Mouse (Mus musculus) NIH3T3 (cell line): ENCODE data around the gene Slc27a3.

Experiments
- DNase-seq: peaks from one replicate; pipeline ENCODE4 v3.0.0-alpha.2; 2012; ENCODE audit warnings: low read depth

The Slc27a3 gene

GRCm38 (mm10) chr3:90391004-90391403, 1.3 kb upstream of the Slc27a3 start:
- DNase-seq: peak; percentile 34

- no peak for DNase-seq
Measured at GRCm38 (mm10) chr3:90388726-90389510, 820 bp downstream of the Slc27a3 start.

DNA sequence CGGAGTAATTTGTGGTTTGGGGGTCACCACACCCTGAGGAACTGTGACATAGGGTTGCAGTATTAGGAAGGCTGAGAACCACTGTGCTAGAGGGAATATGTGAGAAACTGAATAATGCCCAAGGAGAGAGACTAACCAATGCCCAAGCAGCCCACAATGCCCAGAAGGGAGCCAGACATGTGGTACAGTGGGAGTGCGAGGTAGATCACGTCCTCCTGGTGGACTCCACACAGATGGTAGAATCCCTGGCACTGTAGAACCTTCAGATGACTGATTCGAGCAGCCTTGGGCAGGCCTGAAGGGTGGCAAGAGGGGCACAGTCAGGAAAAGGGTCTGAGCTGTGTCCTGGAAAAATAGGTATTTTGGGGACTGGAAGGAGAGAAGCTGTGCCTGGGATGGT, 1.5 kb downstream of the Slc27a3 start:
- no peak for DNase-seq

GRCm38 (mm10) chr3:90387483-90387882, 2.3 kb downstream of the Slc27a3 start:
- DNase-seq: no peak

DNA sequence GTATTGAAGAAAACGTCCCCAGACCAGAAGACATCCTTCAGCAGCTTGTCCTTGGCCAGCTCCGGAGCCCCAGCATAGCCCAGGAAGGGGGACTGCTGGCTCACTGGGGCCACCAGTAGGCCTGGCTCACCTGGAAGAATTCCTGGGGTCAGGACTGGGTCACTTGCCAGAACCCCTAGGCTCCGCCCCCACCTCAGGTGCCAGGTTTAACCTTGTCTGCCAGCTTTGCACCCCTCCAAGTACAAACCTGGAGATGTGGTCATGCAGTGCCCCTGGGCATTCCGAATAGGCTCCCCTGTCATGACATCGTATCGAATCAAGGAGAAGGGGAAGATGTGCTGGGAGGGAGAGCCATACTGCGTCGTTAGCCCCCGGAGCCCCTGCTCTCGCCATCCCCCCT, 2.9 kb downstream of the Slc27a3 start:
- DNase-seq: no peak

GRCm38 (mm10) chr3:90384851-90385375, 4.8 kb downstream of the Slc27a3 start:
- DNase-seq: no peak

DNA sequence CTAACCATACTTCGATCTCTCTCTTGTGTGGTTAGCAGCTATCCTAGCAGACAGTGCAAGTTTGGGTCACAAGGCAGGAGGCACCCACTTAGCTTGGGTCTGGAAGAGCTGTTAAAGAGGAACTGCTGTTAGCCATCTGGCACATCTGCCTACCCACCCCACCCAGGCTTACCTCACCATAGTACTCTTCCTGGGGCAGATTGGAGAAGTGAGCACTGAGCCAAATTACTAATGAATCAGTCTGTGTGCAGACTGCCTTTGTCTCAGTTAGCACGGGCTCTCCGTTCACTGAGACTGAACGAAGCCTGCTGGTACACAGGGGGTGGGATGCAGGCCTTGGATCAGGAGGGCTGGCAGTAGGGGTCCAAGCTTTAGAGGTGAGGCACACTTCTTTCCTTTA, 6.0 kb downstream of the Slc27a3 start:
- DNase-seq: no peak

DNA sequence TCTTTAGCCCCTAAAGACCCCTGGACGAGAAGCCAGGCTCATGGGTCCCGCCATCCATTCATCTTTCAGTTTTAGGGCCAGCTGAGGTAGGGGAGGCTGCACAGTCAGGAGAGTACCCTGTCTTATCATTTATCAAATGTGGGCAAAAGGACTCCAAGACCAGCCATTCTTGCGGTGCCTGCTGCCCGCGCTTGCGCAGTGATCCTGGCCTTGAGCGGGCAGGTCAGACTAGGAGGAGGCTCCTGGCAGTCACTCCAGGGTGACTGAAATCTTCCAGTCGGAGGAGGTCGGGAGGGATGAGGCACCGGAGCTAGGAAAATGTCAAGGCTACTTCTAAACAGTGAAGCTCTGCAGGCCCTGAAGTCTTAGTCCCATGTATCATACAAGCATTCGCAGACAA, 8.0 kb downstream of the Slc27a3 start:
- no peak for DNase-seq

DNA sequence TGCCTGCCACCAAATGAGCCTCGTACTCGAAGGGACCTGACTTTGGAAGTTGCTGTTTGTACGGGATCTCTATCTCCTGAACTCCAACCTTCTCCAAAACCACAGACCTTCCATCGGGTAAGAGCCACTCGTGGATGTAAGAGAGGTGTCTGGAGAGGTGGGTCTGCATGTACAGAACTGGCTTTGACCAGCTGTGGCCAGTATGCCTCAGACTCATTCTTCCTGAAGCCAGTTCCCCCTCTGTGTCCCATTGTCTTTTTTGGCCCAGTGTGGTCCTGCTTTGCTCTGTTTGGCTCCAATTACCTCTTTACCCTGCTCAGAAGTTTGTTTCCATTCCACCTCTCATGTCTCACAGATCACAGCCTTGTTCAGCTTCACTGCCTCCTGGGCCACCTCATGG, 11.2 kb downstream of the Slc27a3 start:
- no peak for DNase-seq

DNA sequence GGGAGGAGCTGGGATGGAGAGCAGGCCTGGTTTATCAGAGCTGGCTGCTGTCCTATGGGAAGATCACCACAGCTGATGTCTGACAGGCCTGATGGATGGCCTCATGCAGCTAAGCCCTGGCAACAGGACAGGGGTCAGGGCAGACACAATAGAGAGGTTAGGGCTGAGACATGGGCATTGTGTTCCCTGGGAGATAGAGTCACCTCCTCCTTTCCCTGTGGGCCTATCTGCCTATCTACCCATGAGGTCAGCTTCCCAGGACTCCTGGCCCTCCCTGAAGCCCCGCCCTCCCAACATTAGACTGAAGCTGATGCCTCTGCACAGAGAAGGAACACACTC, 13.5 kb downstream of the Slc27a3 start:
- DNase-seq: no peak

GRCm38 (mm10) chr3:90375562-90376246, 14.0 kb downstream of the Slc27a3 start:
- DNase-seq: no peak

GRCm38 (mm10) chr3:90374368-90374767, 15.4 kb downstream of the Slc27a3 start:
- peak; percentile 39 for DNase-seq

GRCm38 (mm10) chr3:90373432-90374028, 16.2 kb downstream of the Slc27a3 start:
- DNase-seq: peak; percentile 91

GRCm38 (mm10) chr3:90372817-90373216, 16.9 kb downstream of the Slc27a3 start:
- DNase-seq: peak; percentile 17

DNA sequence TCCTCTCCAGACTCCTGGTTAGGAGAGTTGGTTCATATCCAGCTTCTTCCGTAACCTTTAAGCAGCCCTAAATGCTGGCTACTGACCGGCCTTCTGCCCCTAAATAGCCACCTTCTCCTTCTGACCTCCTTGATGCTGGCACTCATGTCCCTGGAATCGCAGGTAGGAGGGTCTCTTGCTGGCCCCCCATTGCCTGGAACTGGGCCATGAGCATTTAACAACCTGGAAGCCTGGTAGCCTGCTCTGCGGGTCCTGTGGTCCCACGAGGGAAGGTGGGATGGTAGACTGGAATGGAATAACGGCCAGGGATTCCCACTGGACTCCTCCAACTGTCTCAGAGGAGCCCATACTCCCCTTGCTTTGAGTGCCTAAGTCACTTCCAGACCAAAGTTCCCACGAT, 17.9 kb downstream of the Slc27a3 start:
- DNase-seq: no peak

GRCm38 (mm10) chr3:90369041-90369440, 20.7 kb downstream of the Slc27a3 start:
- DNase-seq: peak; percentile 41

DNA sequence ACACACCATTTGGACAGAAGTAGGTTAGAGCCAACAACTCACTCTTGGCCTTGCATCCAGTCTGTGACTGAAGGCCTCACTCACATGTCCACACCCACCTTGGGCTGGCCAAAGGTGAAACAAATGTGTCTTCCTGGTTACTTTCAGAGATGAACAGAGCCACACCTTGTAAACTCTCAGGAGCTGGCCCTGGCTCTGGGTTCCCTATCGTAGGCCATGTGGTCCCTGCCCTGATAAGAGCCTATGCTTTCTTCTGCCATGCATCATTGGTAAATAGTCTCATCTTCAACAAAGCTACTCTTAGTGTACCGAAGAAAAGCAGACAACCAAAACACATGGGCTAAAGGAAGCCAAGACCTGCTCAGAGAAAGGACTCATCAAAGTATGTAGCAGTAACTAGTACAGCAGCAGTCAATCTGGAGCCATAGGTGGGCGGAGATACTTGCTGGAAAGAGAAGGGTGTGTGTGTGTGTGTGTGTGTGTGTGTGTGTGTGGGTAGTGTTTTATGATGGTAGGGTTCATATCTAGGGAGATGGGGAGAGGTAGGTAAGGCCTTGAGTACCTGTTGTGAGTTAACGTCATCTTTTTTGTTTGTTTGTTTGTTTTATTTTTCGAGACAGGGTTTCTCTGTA, 22.6 kb downstream of the Slc27a3 start:
- DNase-seq: no peak

DNA sequence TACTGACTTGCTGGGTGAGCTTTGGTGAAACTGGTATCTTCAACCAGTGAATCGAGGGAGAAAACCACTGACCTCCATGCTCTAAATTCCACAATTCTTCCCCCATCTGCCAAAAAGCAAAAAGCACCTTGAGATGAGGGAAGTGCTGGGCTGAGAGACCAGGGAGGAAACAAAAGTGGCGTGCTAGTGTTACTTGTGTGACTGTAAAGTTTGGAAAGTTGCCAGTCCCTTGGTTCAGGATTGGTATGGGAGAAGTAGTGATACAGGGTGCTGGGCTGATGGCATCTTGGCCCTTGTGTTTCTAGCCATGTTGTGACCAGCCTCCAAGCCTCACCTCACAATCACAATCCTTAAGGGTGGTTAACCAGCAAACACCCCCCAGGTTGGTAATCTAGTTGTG, 27.4 kb downstream of the Slc27a3 start:
- DNase-seq: no peak

DNA sequence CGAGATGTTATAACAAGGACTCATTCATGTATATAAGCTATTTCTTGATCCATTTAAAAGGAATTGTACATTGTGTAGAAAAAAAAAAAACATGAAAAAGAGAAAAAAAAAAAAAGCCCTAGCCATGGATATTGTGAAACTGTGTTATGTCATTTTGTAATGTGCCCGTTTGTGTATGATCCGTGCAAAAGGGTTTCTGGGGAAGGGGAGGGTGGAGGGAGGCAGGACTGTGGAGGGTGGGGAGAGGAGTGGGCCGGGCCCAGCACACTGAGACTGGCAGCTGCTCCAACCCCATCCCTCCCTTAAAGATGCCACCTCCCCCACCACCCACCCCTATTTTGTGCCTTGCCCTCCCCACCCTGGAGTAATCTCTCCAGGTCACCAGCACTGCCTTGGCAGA, 28.3 kb downstream of the Slc27a3 start:
- no peak for DNase-seq

GRCm38 (mm10) chr3:90359230-90359629, 30.5 kb downstream of the Slc27a3 start:
- no peak for DNase-seq

GRCm38 (mm10) chr3:90357959-90358358, 31.8 kb downstream of the Slc27a3 start:
- DNase-seq: no peak

GRCm38 (mm10) chr3:90347847-90348246, 41.9 kb downstream of the Slc27a3 start:
- DNase-seq: no peak

GRCm38 (mm10) chr3:90342853-90343252, 46.9 kb downstream of the Slc27a3 start:
- DNase-seq: peak; percentile 16
